Mouse (Mus musculus): ENCODE results near the gene Myom3. TPM values are rescaled to one million over a fixed set of nuclear protein-coding genes. Genes with fewer than 3 reads are reported as not detected.

The Myom3 gene
- polyA plus RNA-seq, 1 experiment from 2014 or later, result 0.11 TPM

DNA sequence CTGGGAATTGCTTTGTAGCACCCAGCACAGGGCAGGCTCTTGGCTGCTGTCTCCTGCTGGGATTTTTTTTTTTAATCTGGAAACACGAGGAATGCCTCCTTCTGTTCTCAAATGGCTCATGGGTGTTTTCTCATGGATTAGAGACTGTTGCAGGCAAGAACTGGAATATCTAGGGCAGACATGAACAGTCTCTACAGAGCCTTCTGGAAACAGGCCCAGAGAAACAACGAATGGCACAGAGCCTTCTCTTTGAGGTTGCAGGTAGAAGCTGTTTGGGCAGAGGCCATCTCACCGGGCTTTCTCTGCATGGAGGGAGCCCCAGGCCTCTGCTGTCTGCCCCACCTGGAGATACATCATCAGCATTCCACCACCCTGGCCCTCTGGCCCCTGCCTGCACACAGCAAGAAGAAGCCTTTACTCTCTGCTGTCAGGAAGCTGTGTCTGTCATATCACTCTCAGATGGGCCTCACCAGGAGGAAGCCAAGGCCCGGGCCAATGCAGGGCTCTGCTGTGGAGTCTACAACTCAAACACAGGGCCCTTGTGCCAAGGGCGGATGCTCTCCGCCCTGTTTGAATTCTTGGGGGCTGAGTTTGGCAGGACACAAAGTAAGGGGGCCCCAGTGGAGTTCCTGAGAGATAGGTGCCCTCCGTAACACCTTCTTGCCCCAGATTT lies 7.3 kb upstream of the Myom3 start:
- 82% methylated on average over 7 of the region's 7 CpGs for WGBS

DNA sequence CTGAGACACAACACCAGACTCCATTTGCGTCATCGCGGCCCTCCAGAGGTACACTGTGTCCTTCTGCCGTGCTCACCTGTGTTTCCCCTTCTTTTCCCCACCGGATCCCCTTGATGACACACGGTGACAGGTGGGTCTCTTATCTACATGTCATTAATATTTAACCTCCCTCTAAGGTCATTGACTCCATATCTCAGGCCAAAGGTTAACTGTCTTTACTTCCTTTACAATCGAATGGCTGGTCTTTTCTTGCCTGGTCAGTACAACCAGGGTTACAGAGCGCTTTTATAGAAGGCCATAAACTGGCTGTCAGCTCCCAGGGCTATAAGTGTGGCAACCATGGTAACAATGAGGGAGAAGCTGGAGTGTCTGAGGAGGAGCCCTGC lies 6.7 kb upstream of the Myom3 start:
- no peaks in the 10 kb centered on the region for H3K27me3 ChIP-seq (ENCODE audit: control insufficient read depth, insufficient read depth, low read length)
- no peaks in the 10 kb centered on the region for H3K36me3 ChIP-seq (ENCODE audit: control insufficient read depth, insufficient read depth, low read length)
- no peak for ATAC-seq (ENCODE audit: low FRiP score)
- 96% methylated on average over 8 of the region's 8 CpGs for WGBS
- no peaks in the 10 kb centered on the region for H3K9me3 ChIP-seq (ENCODE audit: control insufficient read depth, low read length)
- no peak for DNase-seq (ENCODE audit: low spot score, missing footprints)
- no peak overlapping the region for H3K4me2 ChIP-seq
- no peaks in the 10 kb centered on the region for H3K4me1 ChIP-seq (ENCODE audit: control insufficient read depth, insufficient read depth, low read length)
- H3K9ac ChIP-seq (ENCODE audit: low read length), result no peak overlapping the region
- H3K27ac ChIP-seq (ENCODE audit: low read depth, low read length), result no peak overlapping the region
- no peak overlapping the region for H3K4me3 ChIP-seq (ENCODE audit: low read depth, low read length)

More for the DNA sequence above, 7.3 kb upstream of the Myom3 start:
- Histone ChIP-seq H3K27ac (ENCODE audit: low read depth, low read length) (no peak overlapping the region), H3K36me3 (ENCODE audit: control insufficient read depth, insufficient read depth, low read length) (no peaks in the 10 kb centered on the region), H3K4me3 (ENCODE audit: low read depth, low read length) (no peak overlapping the region), H3K9ac (ENCODE audit: low read length) (no peak overlapping the region), H3K4me1 (ENCODE audit: control insufficient read depth, insufficient read depth, low read length) (no peaks in the 10 kb centered on the region), H3K27me3 (ENCODE audit: control insufficient read depth, insufficient read depth, low read length) (no peaks in the 10 kb centered on the region), H3K9me3 (ENCODE audit: control insufficient read depth, low read length) (no peaks in the 10 kb centered on the region), H3K4me2 (no peak overlapping the region)
- DNase-seq (ENCODE audit: low spot score, missing footprints), result no peak
- no peak for ATAC-seq (ENCODE audit: low FRiP score)

DNA sequence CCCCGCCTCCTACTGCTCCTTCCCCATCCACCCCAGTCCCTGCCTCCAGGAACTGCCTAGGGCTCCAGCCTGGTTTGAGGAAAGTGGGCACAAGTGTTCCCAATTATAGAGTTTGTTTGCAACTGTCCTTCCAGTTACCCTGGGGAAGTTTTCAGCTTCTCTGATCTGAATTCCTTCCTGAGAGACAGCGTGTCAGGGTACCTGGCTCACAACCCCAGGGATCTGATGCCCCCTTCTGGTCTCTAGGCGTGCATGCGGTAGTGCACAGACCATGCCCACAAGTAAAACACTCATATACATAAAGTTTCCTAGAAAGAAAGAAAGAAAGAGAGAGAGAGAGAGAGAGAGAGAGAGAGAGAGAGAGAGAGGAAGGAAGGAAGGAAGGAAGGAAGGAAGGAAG lies 1.2 kb upstream of the Myom3 start:
- WGBS, result 37% methylated on average over 4 of the region's 4 CpGs
- H3K36me3 ChIP-seq (ENCODE audit: control insufficient read depth, insufficient read depth, low read length), result no peaks in the 10 kb centered on the region
- H3K9me3 ChIP-seq (ENCODE audit: control insufficient read depth, low read length), result no peaks in the 10 kb centered on the region
- H3K4me2 ChIP-seq, result no peak overlapping the region
- H3K27ac ChIP-seq (ENCODE audit: low read depth, low read length), result no peak overlapping the region
- H3K27me3 ChIP-seq (ENCODE audit: control insufficient read depth, insufficient read depth, low read length), result no peaks in the 10 kb centered on the region
- no peak overlapping the region for H3K4me3 ChIP-seq (ENCODE audit: low read depth, low read length)
- DNase-seq (ENCODE audit: low spot score, missing footprints) (no peak), ATAC-seq (ENCODE audit: low FRiP score) (no peak)
- no peaks in the 10 kb centered on the region; the same call in 1 of the 2 replicates for H3K4me1 ChIP-seq (ENCODE audit: control insufficient read depth, insufficient read depth, low read length)
- H3K9ac ChIP-seq (ENCODE audit: low read length), result no peak overlapping the region

DNA sequence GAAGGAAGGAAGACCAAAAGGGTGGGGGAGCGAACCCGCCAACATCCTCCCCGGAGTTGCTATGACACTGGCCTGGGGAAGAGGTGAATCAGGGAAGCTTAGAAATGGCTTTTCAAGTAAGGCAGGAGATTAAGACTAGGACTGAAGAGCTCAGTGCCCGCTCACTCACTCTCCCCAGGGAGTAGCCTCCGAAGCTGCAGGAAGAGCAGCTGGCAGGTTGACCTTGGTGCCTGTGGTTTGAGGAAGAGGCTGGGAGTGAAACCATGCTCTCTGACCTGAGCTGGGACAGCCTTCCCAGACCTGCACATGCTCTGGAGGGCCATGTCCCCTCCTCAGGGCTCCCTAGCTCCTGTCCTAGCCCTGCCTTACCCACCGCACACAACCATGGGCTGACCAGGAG lies 690 bp upstream of the Myom3 start:
- H3K9ac ChIP-seq (ENCODE audit: low read length), result no peak overlapping the region
- H3K36me3 ChIP-seq (ENCODE audit: control insufficient read depth, insufficient read depth, low read length), result no peaks in the 10 kb centered on the region
- 35% methylated on average over 6 of the region's 6 CpGs for WGBS
- H3K27me3 ChIP-seq (ENCODE audit: control insufficient read depth, insufficient read depth, low read length), result no peaks in the 10 kb centered on the region
- no peak for DNase-seq (ENCODE audit: low spot score, missing footprints)
- H3K4me1 ChIP-seq (ENCODE audit: control insufficient read depth, insufficient read depth, low read length), result no peaks in the 10 kb centered on the region; the same call in 1 of the 2 replicates
- no peak overlapping the region for H3K4me2 ChIP-seq
- H3K4me3 ChIP-seq (ENCODE audit: low read depth, low read length), result no peak overlapping the region
- no peaks in the 10 kb centered on the region for H3K9me3 ChIP-seq (ENCODE audit: control insufficient read depth, low read length)
- H3K27ac ChIP-seq (ENCODE audit: low read depth, low read length), result no peak overlapping the region
- no peak for ATAC-seq (ENCODE audit: low FRiP score)

DNA sequence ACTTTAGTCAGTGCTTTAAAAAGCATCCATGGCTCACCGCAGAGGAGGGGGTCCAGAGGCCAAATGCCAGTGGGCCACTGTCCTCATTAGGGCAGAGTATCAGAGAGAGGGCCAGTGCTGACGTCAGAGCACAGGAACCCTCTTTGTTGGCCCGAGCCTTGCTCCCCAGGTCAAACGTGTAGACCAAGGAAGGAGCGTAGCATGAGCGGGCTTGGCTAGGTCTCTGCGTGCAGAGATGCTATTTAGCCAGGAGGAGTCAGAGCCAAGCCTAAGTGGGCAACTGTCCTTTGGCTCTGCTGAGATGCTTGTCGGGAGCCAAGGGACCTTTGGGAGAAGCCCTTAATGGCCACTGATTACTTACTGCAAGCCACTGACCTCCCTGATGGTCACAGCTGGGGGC lies 1.5 kb downstream of the Myom3 start:
- DNase-seq (ENCODE audit: low spot score, missing footprints) (no peak), ATAC-seq (ENCODE audit: low FRiP score) (no peak)
- Histone ChIP-seq H3K9ac (ENCODE audit: low read length) (no peak overlapping the region), H3K36me3 (ENCODE audit: control insufficient read depth, insufficient read depth, low read length) (no peaks in the 10 kb centered on the region), H3K27ac (ENCODE audit: low read depth, low read length) (no peak overlapping the region), H3K4me2 (no peak overlapping the region), H3K9me3 (ENCODE audit: control insufficient read depth, low read length) (no peaks in the 10 kb centered on the region), H3K4me3 (ENCODE audit: low read depth, low read length) (no peak overlapping the region), H3K4me1 (ENCODE audit: control insufficient read depth, insufficient read depth, low read length) (no peaks in the 10 kb centered on the region; the same call in 1 of the 2 replicates), H3K27me3 (ENCODE audit: control insufficient read depth, insufficient read depth, low read length) (no peaks in the 10 kb centered on the region)
- 77% methylated on average over 8 of the region's 8 CpGs for WGBS

DNA sequence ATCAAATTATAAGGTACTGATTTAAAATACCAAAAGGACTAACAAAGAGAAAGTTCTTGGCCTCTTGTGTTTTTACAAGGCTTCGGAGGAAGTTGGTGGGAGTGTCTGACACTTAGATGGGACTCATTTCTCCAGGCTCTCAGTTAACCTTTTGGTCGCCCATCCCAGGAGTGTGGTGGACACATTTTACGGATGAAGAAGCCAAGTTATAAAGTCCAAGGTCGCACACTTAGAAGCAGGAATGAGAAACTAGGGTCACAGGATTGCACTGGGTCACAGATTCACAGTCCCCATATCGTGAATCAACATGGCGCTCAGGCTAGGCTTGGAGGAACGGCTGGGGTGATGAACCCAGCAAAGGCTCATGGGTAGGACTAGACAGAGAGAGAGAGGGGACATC lies 2.1 kb downstream of the Myom3 start:
- Histone ChIP-seq H3K4me2 (no peak overlapping the region), H3K9me3 (ENCODE audit: control insufficient read depth, low read length) (no peaks in the 10 kb centered on the region), H3K4me3 (ENCODE audit: low read depth, low read length) (no peak overlapping the region), H3K9ac (ENCODE audit: low read length) (no peak overlapping the region), H3K4me1 (ENCODE audit: control insufficient read depth, insufficient read depth, low read length) (no peaks in the 10 kb centered on the region; the same call in 1 of the 2 replicates), H3K36me3 (ENCODE audit: control insufficient read depth, insufficient read depth, low read length) (no peaks in the 10 kb centered on the region), H3K27me3 (ENCODE audit: control insufficient read depth, insufficient read depth, low read length) (no peaks in the 10 kb centered on the region), H3K27ac (ENCODE audit: low read depth, low read length) (no peak overlapping the region)
- 88% methylated on average over 7 of the region's 7 CpGs for WGBS
- ATAC-seq (ENCODE audit: low FRiP score), result no peak
- DNase-seq (ENCODE audit: low spot score, missing footprints), result no peak

DNA sequence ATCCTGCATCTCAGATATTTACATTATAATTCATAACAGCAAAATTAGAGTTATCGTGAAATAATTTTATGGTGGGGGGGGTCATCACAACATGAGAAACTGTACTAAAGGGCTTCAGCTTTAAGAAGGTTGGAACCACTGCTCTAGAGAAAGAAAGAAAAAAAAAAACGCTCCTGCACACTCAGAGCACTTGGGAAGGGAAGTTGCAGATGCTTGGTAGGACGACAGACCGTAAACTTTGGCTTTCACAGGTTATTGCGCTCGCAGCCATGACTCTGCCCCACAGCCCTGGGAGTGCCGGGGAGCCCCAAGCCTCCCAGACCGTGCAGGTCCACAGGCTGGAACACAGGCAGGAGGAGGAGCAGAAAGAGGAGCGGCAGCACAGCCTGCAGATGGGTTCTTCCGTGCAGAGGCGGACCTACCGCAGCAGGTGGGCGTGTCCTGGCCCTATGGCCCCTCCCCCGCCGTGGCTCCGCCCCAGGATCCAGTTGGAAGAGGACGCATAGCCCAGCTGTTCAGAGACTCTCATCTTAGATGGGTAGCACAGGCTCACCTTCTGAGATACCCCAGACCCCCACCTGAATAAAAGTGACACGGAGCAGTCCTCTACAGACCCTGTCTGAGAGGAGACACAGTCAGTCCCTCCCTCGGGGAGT lies 2.9 kb downstream of the Myom3 start:
- Histone ChIP-seq H3K4me1 (ENCODE audit: control insufficient read depth, insufficient read depth, low read length) (no peaks in the 10 kb centered on the region; the same call in 1 of the 2 replicates), H3K4me3 (ENCODE audit: low read depth, low read length) (peak overlapping the region; percentile 13; the same call in 1 of the 2 replicates), H3K9ac (ENCODE audit: low read length) (peak overlapping the region; percentile 53; the same call in 1 of the 2 replicates), H3K27ac (ENCODE audit: low read depth, low read length) (no peak overlapping the region), H3K4me2 (peak overlapping the region; percentile 48), H3K27me3 (ENCODE audit: control insufficient read depth, insufficient read depth, low read length) (no peaks in the 10 kb centered on the region), H3K36me3 (ENCODE audit: control insufficient read depth, insufficient read depth, low read length) (no peaks in the 10 kb centered on the region), H3K9me3 (ENCODE audit: control insufficient read depth, low read length) (no peaks in the 10 kb centered on the region)
- ATAC-seq (ENCODE audit: low FRiP score), result peak; percentile 75
- 10% methylated on average over 19 of the region's 19 CpGs for WGBS
- DNase-seq (ENCODE audit: low spot score, missing footprints), result peak; percentile 97

DNA sequence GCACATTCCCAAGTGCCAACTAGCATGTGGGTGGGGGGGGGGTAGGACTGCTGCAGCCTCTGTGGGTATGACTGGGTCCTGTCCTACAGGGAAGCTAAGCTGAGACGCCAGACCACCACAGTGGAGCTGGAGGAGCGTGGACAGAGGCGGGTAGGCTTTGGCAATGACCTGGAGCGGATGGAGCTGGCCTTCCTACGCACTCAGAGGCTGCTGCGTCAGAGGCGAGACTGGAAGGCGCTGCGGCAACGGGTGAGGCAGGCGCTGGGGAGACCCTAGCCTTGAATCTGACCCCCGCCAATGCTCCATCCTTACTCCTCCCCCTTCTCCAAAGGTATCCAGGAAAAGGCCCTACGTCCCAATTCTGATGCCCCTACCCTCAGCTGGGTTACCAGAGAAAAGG lies 5.2 kb downstream of the Myom3 start:
- Histone ChIP-seq H3K9ac (ENCODE audit: low read length) (no peak overlapping the region), H3K4me2 (no peak overlapping the region), H3K27me3 (ENCODE audit: control insufficient read depth, insufficient read depth, low read length) (no peaks in the 10 kb centered on the region), H3K9me3 (ENCODE audit: control insufficient read depth, low read length) (no peaks in the 10 kb centered on the region), H3K4me1 (ENCODE audit: control insufficient read depth, insufficient read depth, low read length) (no peaks in the 10 kb centered on the region; the same call in 1 of the 2 replicates), H3K4me3 (ENCODE audit: low read depth, low read length) (no peak overlapping the region), H3K27ac (ENCODE audit: low read depth, low read length) (no peak overlapping the region), H3K36me3 (ENCODE audit: control insufficient read depth, insufficient read depth, low read length) (no peaks in the 10 kb centered on the region)
- WGBS, result 84% methylated on average over 13 of the region's 13 CpGs
- ATAC-seq (ENCODE audit: low FRiP score) (no peak), DNase-seq (ENCODE audit: low spot score, missing footprints) (no peak)

DNA sequence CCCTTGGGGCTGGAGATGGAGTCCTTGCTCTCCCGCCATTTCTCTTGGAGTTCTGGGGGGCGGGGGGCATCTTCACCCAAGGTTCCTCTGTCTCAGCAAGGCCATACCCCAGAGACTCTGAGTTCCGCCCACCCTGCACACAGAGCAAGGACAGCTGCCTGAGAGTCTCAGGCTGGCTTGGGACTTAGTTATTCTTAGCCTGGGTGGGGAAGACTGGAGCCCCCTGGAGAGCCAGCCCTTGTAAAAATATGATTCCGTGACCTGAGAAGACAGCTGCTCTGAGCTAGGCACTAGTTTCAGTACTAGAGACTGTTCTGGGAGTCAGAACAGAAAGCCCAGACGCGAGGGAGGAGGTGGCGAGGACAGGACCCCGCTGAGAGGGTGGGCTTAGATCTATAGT lies 6.2 kb downstream of the Myom3 start:
- ATAC-seq (ENCODE audit: low FRiP score) (no peak), DNase-seq (ENCODE audit: low spot score, missing footprints) (no peak)
- H3K4me1 ChIP-seq (ENCODE audit: control insufficient read depth, insufficient read depth, low read length), result no peaks in the 10 kb centered on the region; the same call in 1 of the 2 replicates
- no peak overlapping the region for H3K4me3 ChIP-seq (ENCODE audit: low read depth, low read length)
- no peaks in the 10 kb centered on the region for H3K36me3 ChIP-seq (ENCODE audit: control insufficient read depth, insufficient read depth, low read length)
- 80% methylated on average over 8 of the region's 8 CpGs for WGBS
- no peak overlapping the region for H3K9ac ChIP-seq (ENCODE audit: low read length)
- H3K27ac ChIP-seq (ENCODE audit: low read depth, low read length), result no peak overlapping the region
- H3K27me3 ChIP-seq (ENCODE audit: control insufficient read depth, insufficient read depth, low read length), result no peaks in the 10 kb centered on the region
- H3K9me3 ChIP-seq (ENCODE audit: control insufficient read depth, low read length), result no peaks in the 10 kb centered on the region
- H3K4me2 ChIP-seq, result no peak overlapping the region

All from midbrain, embryonic 11.5 days (tissue).